Mouse (Mus musculus): ENCODE measurements around the gene Dync1i2. TPM values are rescaled to one million over a fixed set of nuclear protein-coding genes. Genes with fewer than 3 reads are reported as not detected.

Dync1i2 gene
- total and polyA plus RNA-seq, 3 experiments, result 22.9 to 74.3 (median 38.6) TPM

DNA sequence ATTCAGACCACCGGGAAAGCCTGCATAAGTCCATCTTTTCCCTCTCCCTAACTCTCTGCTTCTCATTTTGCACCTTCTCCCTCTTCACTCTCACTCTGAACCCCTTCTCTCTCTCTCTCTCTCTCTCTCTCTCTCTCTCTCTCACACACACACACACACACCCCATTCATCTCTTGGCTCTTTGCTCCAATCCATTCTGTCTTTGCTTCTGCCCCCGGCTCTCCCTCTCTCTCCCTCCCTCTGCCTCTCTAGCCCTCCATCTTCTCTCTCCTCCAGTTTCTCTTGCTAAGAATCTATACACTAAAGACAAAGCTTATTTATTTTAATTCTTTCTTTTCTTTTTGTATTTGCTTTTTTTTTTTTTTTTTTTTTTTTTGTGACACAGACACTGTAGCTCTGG is 98.2 kb downstream of the Dync1i2 start:
- Histone ChIP-seq H3K4me3 (replicated peaks in 1 of 3; ENCODE audit: low read depth in 2 of 3, low read length in 2 of 3, poor library complexity in 1 of 3) (no peak overlapping the region), H3K27ac (ENCODE audit: insufficient read depth, low read depth) (no peak overlapping the region), H3K4me2 (ENCODE audit: insufficient read depth, low read depth, poor library complexity, severe bottlenecking) (no peak overlapping the region), H3K27me3 (replicated peaks) (no peaks in the 10 kb centered on the region), H3K4me1 (ENCODE audit: control insufficient read depth in 1 of 2, insufficient read depth in 2 of 2) (peaks cover 4 to 70% of the 10 kb centered on the region in 2 experiments), H3K9ac (ENCODE audit: insufficient read depth, low read depth) (no peak overlapping the region), H3K9me3 (replicated peaks; ENCODE audit: low read length) (no peaks in the 10 kb centered on the region), H3K79me2 (replicated peaks; ENCODE audit: control insufficient read depth, extremely low read depth, insufficient read depth, poor library complexity, severe bottlenecking) (no peaks in the 10 kb centered on the region), H3K36me3 (replicated peaks in 1 of 2; ENCODE audit: control insufficient read depth in 1 of 2, insufficient read depth in 1 of 2, low read length in 1 of 2) (peaks cover 49 to 81% of the 10 kb centered on the region in 2 experiments)
- TF ChIP-seq ZKSCAN1 (IDR thresholded peaks at IDR 0.05; ENCODE audit: borderline replicate concordance, low read depth, low read length) (no peak), ETS1 (conservative IDR thresholded peaks at IDR 0.05; ENCODE audit: low read depth, low read length) (no peak), POLR2AphosphoS2 (IDR thresholded peaks at IDR 0.05; ENCODE audit: low read depth, low read length) (no peak), ELF1 (IDR thresholded peaks at IDR 0.05; ENCODE audit: low read depth, low read length) (no peak), HCFC1 (IDR thresholded peaks at IDR 0.05; ENCODE audit: low read depth, low read length) (no peak), TBP (conservative IDR thresholded peaks at IDR 0.05; ENCODE audit: low read depth, low read length) (no peak), SMC3 (IDR thresholded peaks at IDR 0.05; ENCODE audit: low read depth, low read length) (no peak), EP300 (IDR thresholded peaks at IDR 0.05; ENCODE audit: low read length) (no peak), USF2 (conservative IDR thresholded peaks at IDR 0.05; ENCODE audit: low read depth, low read length) (no peak), MYC (IDR thresholded peaks at IDR 0.05; ENCODE audit: low read depth, low read length) (no peak), JUND (conservative IDR thresholded peaks at IDR 0.05; ENCODE audit: low read depth, low read length) (no peak), RCOR1 (conservative IDR thresholded peaks at IDR 0.05; ENCODE audit: low read depth, low read length) (no peak), POLR2A (IDR thresholded peaks at IDR 0.05; ENCODE audit: low read depth, low read length) (no peak), MEF2A (IDR thresholded peaks at IDR 0.05; ENCODE audit: borderline replicate concordance, low read depth, low read length) (no peak), NELFE (IDR thresholded peaks at IDR 0.05; ENCODE audit: low read depth, low read length) (no peak), PAX5 (IDR thresholded peaks at IDR 0.05; ENCODE audit: low read length) (no peak), E2F4 (IDR thresholded peaks at IDR 0.05; ENCODE audit: insufficient replicate concordance, low read depth, low read length) (no peak)
- in situ Hi-C loops (cut with MboI; ENCODE audit: low pct_ligation_motif_present, low pct_unique_long_range_greater_than_20kb, low sequenced_read_pairs), result no loop called here
- no peak for DNase-seq (ENCODE audit: extremely low read depth)
- dilution Hi-C loops (cut with MboI; ENCODE audit: extremely low pct_ligation_motif_present, extremely low pct_unique_long_range_greater_than_20kb, low sequenced_read_pairs), result no loop called here

DNA sequence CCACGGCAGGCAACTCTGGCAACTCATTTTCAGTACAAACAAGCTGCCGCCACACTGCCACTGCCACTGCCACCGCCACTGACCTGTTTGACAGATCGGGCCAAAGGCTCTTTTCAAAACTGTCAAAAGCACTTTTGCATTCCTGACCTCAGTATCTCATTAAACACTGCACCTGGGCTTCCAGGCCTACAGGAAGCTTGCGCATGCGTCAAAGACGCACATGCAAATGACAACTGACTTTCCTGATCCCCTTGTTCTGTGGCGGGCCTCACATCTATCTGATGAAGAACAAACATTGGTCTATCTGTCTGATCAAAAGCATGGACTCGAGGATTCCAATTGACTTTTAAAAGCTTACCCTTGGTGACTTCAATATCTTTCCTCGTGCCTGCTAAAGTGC is 100.6 kb downstream of the Dync1i2 start:
- peaks cover 55 to 86% of the 10 kb centered on the region in 2 experiments for H3K36me3 ChIP-seq (replicated peaks in 1 of 2; ENCODE audit: control insufficient read depth in 1 of 2, insufficient read depth in 1 of 2, low read length in 1 of 2)
- H3K4me1 ChIP-seq (ENCODE audit: control insufficient read depth in 1 of 2, insufficient read depth in 2 of 2), result peaks cover 3 to 49% of the 10 kb centered on the region in 2 experiments; a peak in 2 of 4 replicates
- in situ Hi-C loops (cut with MboI; ENCODE audit: low pct_ligation_motif_present, low pct_unique_long_range_greater_than_20kb, low sequenced_read_pairs), result no loop called here
- TF ChIP-seq PAX5 (IDR thresholded peaks at IDR 0.05; ENCODE audit: low read length) (no peak), NRF1 (IDR thresholded peaks at IDR 0.05; ENCODE audit: low read depth, low read length) (peak; percentile 82), EP300 (IDR thresholded peaks at IDR 0.05; ENCODE audit: low read length) (0 out of 2 replicates have a peak, but pooled peaks have one; percentile 28), E2F4 (IDR thresholded peaks at IDR 0.05; ENCODE audit: insufficient replicate concordance, low read depth, low read length) (no peak), ETS1 (conservative IDR thresholded peaks at IDR 0.05; ENCODE audit: low read depth, low read length) (peak; percentile 14; the same call in 1 of the 2 replicates)
- H3K9me3 ChIP-seq (replicated peaks; ENCODE audit: low read length), result no peaks in the 10 kb centered on the region
- no peak overlapping the region for H3K9ac ChIP-seq (ENCODE audit: insufficient read depth, low read depth)
- DNase-seq (ENCODE audit: extremely low read depth), result peak; percentile 85
- dilution Hi-C loops (cut with MboI; ENCODE audit: extremely low pct_ligation_motif_present, extremely low pct_unique_long_range_greater_than_20kb, low sequenced_read_pairs), result no loop called here
- no peak overlapping the region for H3K4me2 ChIP-seq (ENCODE audit: insufficient read depth, low read depth, poor library complexity, severe bottlenecking)
- H3K27ac ChIP-seq (ENCODE audit: insufficient read depth, low read depth), result peak overlapping the region; percentile 53
- H3K4me3 ChIP-seq (replicated peaks in 1 of 3; ENCODE audit: low read depth in 2 of 3, low read length in 2 of 3, poor library complexity in 1 of 3), result no peak overlapping the region
- H3K27me3 ChIP-seq (replicated peaks), result no peaks in the 10 kb centered on the region
- H3K79me2 ChIP-seq (replicated peaks; ENCODE audit: control insufficient read depth, extremely low read depth, insufficient read depth, poor library complexity, severe bottlenecking), result no peaks in the 10 kb centered on the region

Other genes starting within 250 kb of the Dync1i2 start
- 13.6 and 15.6 TPM in 2 replicates for gene Dcaf17, start 156.4 kb upstream of the Dync1i2 start, total RNA-seq (2012; rRNA removed)
- gene Dcaf17, start 156.4 kb upstream of the Dync1i2 start, total RNA-seq (2014; rRNA removed), result 28.1 and 29.3 TPM in 2 replicates
- gene Dcaf17, start 156.4 kb upstream of the Dync1i2 start, polyA plus RNA-seq (2012; ENCODE audit: insufficient read length, low read depth), result 20.9 and 22.7 TPM in 2 replicates
- 8.8 and 9.2 TPM in 2 replicates for gene Mettl8, start 156.1 kb upstream of the Dync1i2 start, total RNA-seq (2012; rRNA removed)
- gene Mettl8, start 156.1 kb upstream of the Dync1i2 start, total RNA-seq (2014; rRNA removed), result 7.8 and 10.4 TPM in 2 replicates
- gene Mettl8, start 156.1 kb upstream of the Dync1i2 start, polyA plus RNA-seq (2012; ENCODE audit: insufficient read length, low read depth), result 6.9 and 7.5 TPM in 2 replicates
- not detected in 2 replicates for gene Cybrd1, start 93.8 kb upstream of the Dync1i2 start, total RNA-seq (2012; rRNA removed)
- gene Cybrd1, start 93.8 kb upstream of the Dync1i2 start, total RNA-seq (2014; rRNA removed), result not detected in 2 replicates
- gene Cybrd1, start 93.8 kb upstream of the Dync1i2 start, polyA plus RNA-seq (2012; ENCODE audit: insufficient read length, low read depth), result not detected in 2 replicates
- 97.1 and 105 TPM in 2 replicates for gene Slc25a12, start 156.0 kb downstream of the Dync1i2 start, total RNA-seq (2012; rRNA removed)
- 115 and 123 TPM in 2 replicates for gene Slc25a12, start 156.0 kb downstream of the Dync1i2 start, total RNA-seq (2014; rRNA removed)
- gene Slc25a12, start 156.0 kb downstream of the Dync1i2 start, polyA plus RNA-seq (2012; ENCODE audit: insufficient read length, low read depth), result 178 and 211 TPM in 2 replicates
- 91.6 and 109 TPM in 2 replicates for gene Hat1, start 177.3 kb downstream of the Dync1i2 start, total RNA-seq (2012; rRNA removed)
- 292 and 310 TPM in 2 replicates for gene Hat1, start 177.3 kb downstream of the Dync1i2 start, total RNA-seq (2014; rRNA removed)
- 167 and 184 TPM in 2 replicates for gene Hat1, start 177.3 kb downstream of the Dync1i2 start, polyA plus RNA-seq (2012; ENCODE audit: insufficient read length, low read depth)
- 19.7 and 21.5 TPM in 2 replicates for gene Metap1d, start 241.6 kb downstream of the Dync1i2 start, total RNA-seq (2012; rRNA removed)
- 18.9 and 19.5 TPM in 2 replicates for gene Metap1d, start 241.6 kb downstream of the Dync1i2 start, total RNA-seq (2014; rRNA removed)
- gene Metap1d, start 241.6 kb downstream of the Dync1i2 start, polyA plus RNA-seq (2012; ENCODE audit: insufficient read length, low read depth), result 28.3 and 28.4 TPM in 2 replicates